ENCODE assay signal across 9 mouse cellular contexts in genomic region chr4:134371316-134371855, GRCm38 (mm10). TPM values are rescaled to one million over a fixed set of nuclear protein-coding genes. Genes with fewer than 3 reads are reported as not detected.
DNase-seq lines count a peak whose midpoint lies in the region; ATAC-seq and TF ChIP-seq lines count a peak whose summit lies in the region.
"Had no signal": no experiment of that assay in that cellular context is flagged by ENCODE, and none has a peak within 500 bp of the region (broad histone marks: within the 10 kb centered on the region; RNA-seq: fewer than 3 reads in every experiment).

No protein-coding gene starts in this region.

- H3K9ac ChIP-seq in ES-E14 (ENCODE audit: insufficient read depth, low read depth, low read length, poor library complexity, severe bottlenecking), result peak overlapping the region; percentile 25
- no peak overlapping the region; the same call in 1 of the 2 replicates for H3K9ac ChIP-seq in forebrain, embryonic 14.5 days (ENCODE audit: low read length)
- H3K9ac ChIP-seq in limb, embryonic 13.5 days, result peak overlapping the region; percentile 67

- WGBS in forebrain, embryonic 14.5 days, result 2% methylated on average over 17 of the region's 17 CpGs
- under 1% methylated on average over 17 of the region's 17 CpGs for WGBS in limb, embryonic 13.5 days
- WGBS in small intestine, adult 2 months, result 2% methylated on average over 17 of the region's 17 CpGs

- H3K27me3 ChIP-seq in forebrain, embryonic 14.5 days (replicated peaks; ENCODE audit: control insufficient read depth, insufficient read depth, low read length), result peaks cover 29% of the 10 kb centered on the region
- H3K27me3 ChIP-seq in limb, embryonic 13.5 days, result peaks cover 41% of the 10 kb centered on the region
- H3K27me3 ChIP-seq in small intestine, adult 2 months (ENCODE audit: control insufficient read depth, insufficient read depth, low read length), result peaks cover 20% of the 10 kb centered on the region

- in situ Hi-C loops in ES-E14 (cut with MboI; ENCODE audit: low sequenced_read_pairs in 2 of 2, unreplicated experiment in 2 of 2), result no loop called here

- H3K36me3 ChIP-seq in ES-E14 (ENCODE audit: control insufficient read depth, insufficient read depth, low read length, poor library complexity, severe bottlenecking), result no peaks in the 10 kb centered on the region
- H3K36me3 ChIP-seq in forebrain, embryonic 14.5 days (ENCODE audit: control insufficient read depth, insufficient read depth, low read length), result no peaks in the 10 kb centered on the region
- H3K36me3 ChIP-seq in limb, embryonic 13.5 days, result no peaks in the 10 kb centered on the region
- no peaks in the 10 kb centered on the region for H3K36me3 ChIP-seq in small intestine, adult 2 months (ENCODE audit: control insufficient read depth, insufficient read depth, low read length)

- peak; percentile 38 for DNase-seq in gastrocnemius, postnatal 14 days
- no peak for DNase-seq in gastrocnemius, adult 18-20 months (ENCODE audit: low spot score)
- no peak for DNase-seq in ES-E14 (ENCODE audit: low read depth, low spot score)
- DNase-seq in forebrain, embryonic 14.5 days (ENCODE audit: low spot score), result no peak
- DNase-seq in gastrocnemius, postnatal 4 days (ENCODE audit: low spot score in 2 of 2), result no peak

- H3K27ac ChIP-seq in ES-E14 (ENCODE audit: insufficient read depth, low read depth, low read length, poor library complexity, severe bottlenecking), result no peak overlapping the region
- no peak overlapping the region for H3K27ac ChIP-seq in forebrain, embryonic 14.5 days (ENCODE audit: low read depth, low read length)
- peak overlapping the region; percentile 22; the same call in 1 of the 2 replicates for H3K27ac ChIP-seq in limb, embryonic 13.5 days
- no peak overlapping the region for H3K27ac ChIP-seq in small intestine, adult 2 months (ENCODE audit: insufficient read depth, low read depth, low read length)

- no peak for ATAC-seq in forebrain, embryonic 14.5 days
- no peak for ATAC-seq in limb, embryonic 13.5 days (ENCODE audit: low FRiP score, low read depth)
- no peak for ATAC-seq in erythroblast, adult 5-6 weeks (replicated peaks; ENCODE audit: low FRiP score, poor library complexity, severe bottlenecking)

- peaks cover 2 to 18% of the 10 kb centered on the region in 2 experiments; a peak in 2 of 4 replicates for H3K4me1 ChIP-seq in ES-E14 (ENCODE audit: control insufficient read depth in 2 of 2, insufficient read depth in 2 of 2, low read length in 2 of 2, poor library complexity in 1 of 2)
- peaks cover 6% of the 10 kb centered on the region for H3K4me1 ChIP-seq in forebrain, embryonic 14.5 days (ENCODE audit: control insufficient read depth, insufficient read depth, low read length)
- H3K4me1 ChIP-seq in limb, embryonic 13.5 days, result peaks cover 26% of the 10 kb centered on the region
- peaks cover 14% of the 10 kb centered on the region for H3K4me1 ChIP-seq in small intestine, adult 2 months (ENCODE audit: control insufficient read depth, insufficient read depth, insufficient read length, low read length)

- no peak for TF ChIP-seq POLR2A in small intestine, adult 2 months (IDR thresholded peaks at IDR 0.05; ENCODE audit: low read depth, low read length)

- intact Hi-C loops in gastrocnemius, postnatal 14 days (cut with DNase I; ENCODE audit: low total_unique reads), result loop anchor here (10.0 kb wide), 1 partner anchor 117 kb away; the partner anchor contains the start of gene Grrp1

- no peak for TF ChIP-seq CTCF in small intestine, adult 2 months (IDR thresholded peaks at IDR 0.05; ENCODE audit: extremely low read depth, insufficient read length, insufficient replicate concordance, low read depth, low read length)

- H3K4me3 ChIP-seq in ES-E14 (ENCODE audit: insufficient read depth in 1 of 2, low read depth in 1 of 2, low read length in 2 of 2, poor library complexity in 1 of 2, severe bottlenecking in 1 of 2), result peak overlapping the region; percentile 74 to 83
- peak overlapping the region; percentile 36 for H3K4me3 ChIP-seq in forebrain, embryonic 14.5 days (ENCODE audit: low read depth, low read length)
- H3K4me3 ChIP-seq in limb, embryonic 13.5 days, result peak overlapping the region; percentile 59
- peak overlapping the region; percentile 64 for H3K4me3 ChIP-seq in small intestine, adult 2 months (ENCODE audit: low read depth, low read length)

- H3K9me3 ChIP-seq in ES-E14 (ENCODE audit: control insufficient read depth, insufficient read depth, low read depth, low read length), result no peaks in the 10 kb centered on the region
- H3K9me3 ChIP-seq in forebrain, embryonic 14.5 days (replicated peaks; ENCODE audit: control insufficient read depth, low read length), result no peaks in the 10 kb centered on the region
- H3K9me3 ChIP-seq in limb, embryonic 13.5 days, result no peaks in the 10 kb centered on the region

- H3K4me2 ChIP-seq in forebrain, embryonic 14.5 days (ENCODE audit: low read length), result peak overlapping the region; percentile 79
- peak overlapping the region; percentile 92 for H3K4me2 ChIP-seq in limb, embryonic 13.5 days (replicated peaks)

TF ChIP-seq in ES-E14, 5 proteins besides CTCF, POLR2A, EP300 and RAD21:
- TF ChIP-seq HCFC1 (IDR thresholded peaks at IDR 0.05; ENCODE audit: borderline replicate concordance, insufficient read depth, low read length) (no peak), ZNF384 (IDR thresholded peaks at IDR 0.05; ENCODE audit: low read depth, low read length) (no peak), CHD2 (IDR thresholded peaks at IDR 0.05; ENCODE audit: low read depth, low read length) (no peak), ZC3H11A (IDR thresholded peaks at IDR 0.05; ENCODE audit: borderline replicate concordance, low read depth, low read length) (no peak), MAFK (IDR thresholded peaks at IDR 0.05; ENCODE audit: insufficient read depth, low read depth, low read length) (no peak)

RNA-seq across cellular contexts. Expression of gene Extl1, which starts 12.3 kb away (rescaled TPM):
- 10 to 100 TPM; 36.3 to 37.2 TPM for total RNA-seq in gastrocnemius, postnatal 14 days (2021)
- 10 to 100 TPM; 25.5 to 31.9 TPM for total RNA-seq in gastrocnemius, adult 18-20 months (2021)
- 4.2 and 7.3 TPM in 2 replicates for total RNA-seq in ES-E14 (2012; rRNA removed)
- polyA plus RNA-seq in forebrain, embryonic 14.5 days (2014; fragmentation: Nextera tagmentation; extraction: Ambion mirVana), result 0.14 and 0.25 TPM in 2 replicates
- 8.3 and 9.2 TPM in 2 replicates for polyA plus RNA-seq in limb, embryonic 13.5 days (2015; fragmentation: Nextera tagmentation; extraction: Ambion mirVana)
- polyA plus RNA-seq in small intestine, adult 2 months (2012; rRNA removed), result 1.5 and 1.7 TPM in 2 replicates
- total RNA-seq in erythroblast, adult 5-6 weeks (2015; ENCODE audit: low replicate concordance), result not detected in 2 replicates
- total RNA-seq in erythroblast, adult 5-6 weeks (2017; ENCODE audit: low replicate concordance), result 0.42 TPM in 1 of 2 replicates, not detected in the other
- 10 to 100 TPM in 1 of 2 experiments, 1 to 10 TPM in 1; 7.5 to 10.2 TPM for total RNA-seq in gastrocnemius, postnatal 4 days (2021)
- polyA plus RNA-seq: erythroblast, embryonic 14.5 days had no signal

RNA-seq across cellular contexts. Expression of gene Pafah2, which starts 24.7 kb away (rescaled TPM):
- 1 to 10 TPM; 3.2 to 3.4 TPM for total RNA-seq in gastrocnemius, postnatal 14 days (2021)
- 1 to 10 TPM; 2.5 to 2.6 TPM for total RNA-seq in gastrocnemius, adult 18-20 months (2021)
- 15.8 and 18.4 TPM in 2 replicates for total RNA-seq in ES-E14 (2012; rRNA removed)
- polyA plus RNA-seq in forebrain, embryonic 14.5 days (2014; fragmentation: Nextera tagmentation; extraction: Ambion mirVana), result 7.6 and 9.8 TPM in 2 replicates
- 11.3 and 12.9 TPM in 2 replicates for polyA plus RNA-seq in limb, embryonic 13.5 days (2015; fragmentation: Nextera tagmentation; extraction: Ambion mirVana)
- 12.9 and 20.5 TPM in 2 replicates for polyA plus RNA-seq in small intestine, adult 2 months (2012; rRNA removed)
- 3.1 and 3.3 TPM in 2 replicates for total RNA-seq in erythroblast, adult 5-6 weeks (2015; ENCODE audit: low replicate concordance)
- 1.5 and 3.9 TPM in 2 replicates for total RNA-seq in erythroblast, adult 5-6 weeks (2017; ENCODE audit: low replicate concordance)
- total RNA-seq in gastrocnemius, postnatal 4 days (2021), result 1 to 10 TPM; 4.4 to 4.9 TPM
- polyA plus RNA-seq: erythroblast, embryonic 14.5 days had no signal

RNA-seq across cellular contexts. Expression of gene Slc30a2, which starts 28.4 kb away (rescaled TPM):
- total RNA-seq in gastrocnemius, postnatal 14 days (2021), result 1 to 10 TPM in 1 of 2 experiments, under 1 TPM in 1; 0.47 to 6.3 TPM
- total RNA-seq in gastrocnemius, adult 18-20 months (2021), result 10 to 100 TPM in 1 of 2 experiments, 1 to 10 TPM in 1; 5.4 to 12.7 TPM
- total RNA-seq in ES-E14 (2012; rRNA removed), result 23.5 and 24.3 TPM in 2 replicates
- 0.05 and 0.06 TPM in 2 replicates for polyA plus RNA-seq in forebrain, embryonic 14.5 days (2014; fragmentation: Nextera tagmentation; extraction: Ambion mirVana)
- polyA plus RNA-seq in limb, embryonic 13.5 days (2015; fragmentation: Nextera tagmentation; extraction: Ambion mirVana), result 0.18 and 0.24 TPM in 2 replicates
- 25.8 and 57.1 TPM in 2 replicates for polyA plus RNA-seq in small intestine, adult 2 months (2012; rRNA removed)
- not detected in 2 replicates for total RNA-seq in erythroblast, adult 5-6 weeks (2015; ENCODE audit: low replicate concordance)
- not detected in 2 replicates for total RNA-seq in erythroblast, adult 5-6 weeks (2017; ENCODE audit: low replicate concordance)
- total RNA-seq in gastrocnemius, postnatal 4 days (2021), result under 1 TPM; 0.44 to 0.54 TPM
- polyA plus RNA-seq: erythroblast, embryonic 14.5 days had no signal

RNA-seq across cellular contexts. Expression of gene Trim63, which starts 56.5 kb away (rescaled TPM):
- total RNA-seq in gastrocnemius, postnatal 14 days (2021), result 100 to 1,000 TPM; 103 to 224 TPM
- total RNA-seq in gastrocnemius, adult 18-20 months (2021), result 100 to 1,000 TPM; 322 to 461 TPM
- total RNA-seq in ES-E14 (2012; rRNA removed), result 3.5 and 4.3 TPM in 2 replicates
- polyA plus RNA-seq in forebrain, embryonic 14.5 days (2014; fragmentation: Nextera tagmentation; extraction: Ambion mirVana), result not detected in 2 replicates
- 5.3 and 6.2 TPM in 2 replicates for polyA plus RNA-seq in limb, embryonic 13.5 days (2015; fragmentation: Nextera tagmentation; extraction: Ambion mirVana)
- polyA plus RNA-seq in small intestine, adult 2 months (2012; rRNA removed), result 0.46 TPM in 1 of 2 replicates, not detected in the other
- not detected in 2 replicates for total RNA-seq in erythroblast, adult 5-6 weeks (2015; ENCODE audit: low replicate concordance)
- not detected in 2 replicates for total RNA-seq in erythroblast, adult 5-6 weeks (2017; ENCODE audit: low replicate concordance)
- 10 to 100 TPM; 48.4 to 59.5 TPM for total RNA-seq in gastrocnemius, postnatal 4 days (2021)
- polyA plus RNA-seq: erythroblast, embryonic 14.5 days had no signal
